Mouse (Mus musculus) testis, postnatal 14 days (tissue): ENCODE results near the gene Celsr2.

Source experiments
- DNase-seq: peaks from one replicate; pipeline ENCODE4 v3.0.0; 2021; ENCODE audit warnings: low spot score

Gene Celsr2

GRCm38 (mm10) chr3:108414857-108415830 is at the start of gene Celsr2:
Celsr2 (minus strand) TSS chr3:108415552.
- DNase-seq: peak; percentile 33

- no peak for DNase-seq
These were observed 43.5 kb upstream of the Celsr2 start for GRCm38 (mm10) chr3:108458866-108459265.

- no peak for DNase-seq
These were observed 43.0 kb upstream of the Celsr2 start for GRCm38 (mm10) chr3:108458380-108458779.

GRCm38 (mm10) chr3:108454172-108454571 is 38.8 kb upstream of the Celsr2 start:
- DNase-seq: no peak

- no peak for DNase-seq
These were observed 36.6 kb upstream of the Celsr2 start for GRCm38 (mm10) chr3:108451969-108452368.

GRCm38 (mm10) chr3:108445366-108445705 is 30.0 kb upstream of the Celsr2 start:
- DNase-seq: no peak

GRCm38 (mm10) chr3:108444698-108445365 is 29.5 kb upstream of the Celsr2 start, which contains the start of gene Sars:
Sars (minus strand) TSS chr3:108445209.
- DNase-seq: peak; percentile 89

GRCm38 (mm10) chr3:108444029-108444428 is 28.7 kb upstream of the Celsr2 start:
- no peak for DNase-seq

GRCm38 (mm10) chr3:108436380-108436714 is 21.0 kb upstream of the Celsr2 start:
- DNase-seq: no peak

- DNase-seq: no peak
These were observed 20.5 kb upstream of the Celsr2 start for GRCm38 (mm10) chr3:108435701-108436379.

- no peak for DNase-seq
These were observed 18.6 kb upstream of the Celsr2 start for GRCm38 (mm10) chr3:108433881-108434495.

- DNase-seq: no peak
These were observed 18.0 kb upstream of the Celsr2 start for GRCm38 (mm10) chr3:108433188-108433880.

- no peak for DNase-seq
These were observed 17.3 kb upstream of the Celsr2 start for GRCm38 (mm10) chr3:108432542-108433187.

GRCm38 (mm10) chr3:108425624-108426018 is 10.3 kb upstream of the Celsr2 start:
- no peak for DNase-seq

- no peak for DNase-seq
These were observed 9.7 kb upstream of the Celsr2 start for GRCm38 (mm10) chr3:108424944-108425623.

- DNase-seq: no peak
These were observed 8.8 kb upstream of the Celsr2 start for GRCm38 (mm10) chr3:108423844-108424801.

- DNase-seq: no peak
These were observed 7.7 kb upstream of the Celsr2 start for GRCm38 (mm10) chr3:108423006-108423405.

GRCm38 (mm10) chr3:108415831-108416223 is 475 bp upstream of the Celsr2 start:
- peak; percentile 81 for DNase-seq

GRCm38 (mm10) chr3:108413634-108414360 is 1.6 kb downstream of the Celsr2 start:
- no peak for DNase-seq
